Mouse (Mus musculus): ENCODE results near the gene Ppp1ca.

Ppp1ca gene

GRCm38 (mm10) chr19:4240247-4240668 lies 48.4 kb downstream of the Ppp1ca start:
- DNase-seq (ENCODE audit: low spot score): no peak

DNA sequence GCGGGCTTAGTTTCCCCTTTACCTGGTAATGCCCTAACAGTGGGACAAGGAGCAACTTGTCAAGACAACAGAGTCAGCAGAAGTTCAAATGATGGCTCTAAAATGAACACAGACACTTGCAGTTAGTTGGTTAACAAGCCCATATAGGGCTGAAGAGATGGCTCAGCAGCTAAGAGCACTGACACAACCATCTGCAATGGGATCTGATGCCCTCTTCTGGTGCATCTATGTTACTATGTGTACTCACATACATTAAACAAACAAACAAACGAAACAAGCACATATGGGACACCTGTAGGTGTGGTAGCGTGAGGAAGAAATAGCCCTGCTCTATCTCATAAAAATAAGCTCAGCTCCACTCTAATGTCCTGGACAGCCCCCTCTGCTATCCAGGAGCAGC lies 50.6 kb downstream of the Ppp1ca start:
- no peak for DNase-seq (ENCODE audit: low spot score)

- DNase-seq (ENCODE audit: low spot score): no peak
These were observed 52.9 kb downstream of the Ppp1ca start for GRCm38 (mm10) chr19:4244775-4245174.

Data from MN1 (cell line).